Mouse (Mus musculus): ENCODE results near the gene Capn12.

DNA sequence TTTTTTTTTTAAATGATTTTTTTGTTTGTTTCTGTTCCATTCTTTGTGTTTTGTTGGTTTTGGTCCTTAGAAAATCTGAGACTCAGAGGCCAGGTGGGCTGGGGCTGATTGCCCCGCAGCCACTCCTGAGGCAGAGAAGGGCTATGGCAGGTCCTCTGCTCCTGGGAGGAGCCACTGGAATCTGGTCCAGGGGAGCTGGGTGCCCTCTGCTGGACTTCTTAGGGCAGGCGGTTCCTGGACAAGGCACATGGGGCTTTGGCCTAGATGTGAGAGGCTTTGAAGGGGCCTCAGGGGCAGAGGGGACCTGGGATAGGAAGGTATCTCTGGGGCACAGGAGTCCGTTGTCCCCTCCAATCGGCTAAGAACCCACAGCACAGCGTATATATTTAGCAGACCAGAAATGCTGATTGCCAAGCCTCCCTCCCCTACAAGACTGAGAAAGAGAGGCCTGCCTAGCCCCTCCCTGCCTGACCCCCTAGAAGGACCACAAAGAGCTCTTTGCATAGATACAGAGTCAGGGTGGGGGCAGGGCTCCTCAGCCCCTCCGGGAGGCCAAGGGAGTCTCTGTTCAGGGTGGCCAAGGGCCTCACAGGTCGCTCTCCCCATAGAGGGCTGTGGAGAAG lies 12.5 kb downstream of the Capn12 start:
- TF ChIP-seq CTCF (IDR thresholded peaks at IDR 0.05; ENCODE audit: borderline replicate concordance, insufficient read depth, low read depth, low read length) (peak; percentile 44; the same call in 1 of the 2 replicates), POLR2A (IDR thresholded peaks at IDR 0.05; ENCODE audit: borderline replicate concordance, insufficient read depth, low read length) (no peak)
